Mouse (Mus musculus): ENCODE data around the gene Tcf12.

Tcf12 gene

DNA sequence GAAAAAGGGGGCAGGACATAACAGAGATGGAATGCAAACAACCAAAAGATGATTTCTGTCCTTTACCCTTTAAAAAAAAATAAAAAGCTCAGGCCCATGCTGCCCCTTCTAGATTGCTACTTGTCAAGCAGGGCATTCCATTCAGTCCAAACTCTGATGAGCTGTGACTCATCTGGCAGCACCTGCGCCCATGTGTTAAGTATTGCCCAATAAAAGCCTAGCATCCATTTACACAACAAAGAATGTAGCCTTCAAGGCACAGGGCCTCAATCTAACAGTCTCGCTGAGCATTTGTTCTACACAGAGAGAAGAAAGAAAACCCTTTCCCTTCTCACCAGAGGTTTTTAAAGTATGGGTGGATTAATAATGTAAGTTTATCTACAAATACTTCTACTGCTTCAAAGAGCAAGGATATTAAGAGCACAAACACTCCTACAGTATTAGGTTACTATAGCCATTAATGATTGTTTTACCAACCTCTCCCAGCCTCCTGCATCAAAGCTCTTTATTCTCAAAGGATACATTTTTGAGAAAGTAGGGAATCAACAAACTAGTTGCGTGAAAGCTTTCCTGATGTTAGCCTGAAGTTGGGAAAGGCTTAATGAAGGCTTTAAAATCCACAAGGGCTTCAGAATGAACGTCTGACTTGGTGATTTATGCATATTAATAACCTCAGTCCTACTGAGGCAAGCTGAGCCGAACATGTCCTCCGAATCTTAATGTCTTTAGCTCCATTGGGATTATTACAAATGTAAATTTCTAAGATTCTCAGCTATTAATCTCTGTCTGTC is 195.6 kb downstream of the Tcf12 start:
- DNase-seq (ENCODE audit: low read depth), result no peak

DNA sequence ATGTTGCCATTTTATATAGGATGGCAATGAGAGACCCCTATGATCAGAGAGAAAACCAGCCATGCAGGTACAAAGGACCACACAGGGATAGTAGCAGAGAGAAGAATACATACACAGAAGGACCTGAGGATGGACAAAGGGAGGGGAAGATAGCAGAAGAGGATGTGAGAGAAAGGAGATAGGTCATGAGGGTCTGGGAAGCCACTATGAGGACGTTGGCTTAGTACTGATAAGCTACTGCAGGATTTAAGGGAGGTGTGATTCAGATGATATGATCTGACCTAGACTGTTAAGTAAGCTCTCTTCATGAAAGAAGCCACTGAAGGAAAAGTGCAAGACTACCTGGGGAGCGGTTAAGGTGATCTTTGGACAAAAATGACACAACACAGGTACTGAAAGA is 205.1 kb downstream of the Tcf12 start:
- DNase-seq (ENCODE audit: low read depth), result no peak

DNA sequence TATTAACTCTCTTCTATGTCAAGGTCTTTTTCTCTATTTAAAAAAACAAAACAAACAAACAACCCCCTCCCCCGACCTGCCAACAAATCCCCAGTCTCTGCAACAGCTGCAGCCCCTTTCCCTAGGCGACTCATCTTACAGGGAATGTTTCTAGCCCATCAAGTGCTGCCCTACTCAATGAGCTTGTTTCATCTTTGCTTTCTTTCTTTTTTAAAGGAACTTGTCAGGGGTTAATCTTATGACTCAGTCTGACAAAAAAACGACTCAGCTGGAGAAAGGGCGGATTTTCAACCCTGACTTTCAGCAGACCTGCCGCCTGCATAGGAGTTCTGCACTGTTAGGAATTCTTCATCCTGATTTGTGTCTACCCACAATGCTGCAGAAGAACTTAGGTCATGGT is 212.8 kb downstream of the Tcf12 start:
- no peak for DNase-seq (ENCODE audit: low read depth)

DNA sequence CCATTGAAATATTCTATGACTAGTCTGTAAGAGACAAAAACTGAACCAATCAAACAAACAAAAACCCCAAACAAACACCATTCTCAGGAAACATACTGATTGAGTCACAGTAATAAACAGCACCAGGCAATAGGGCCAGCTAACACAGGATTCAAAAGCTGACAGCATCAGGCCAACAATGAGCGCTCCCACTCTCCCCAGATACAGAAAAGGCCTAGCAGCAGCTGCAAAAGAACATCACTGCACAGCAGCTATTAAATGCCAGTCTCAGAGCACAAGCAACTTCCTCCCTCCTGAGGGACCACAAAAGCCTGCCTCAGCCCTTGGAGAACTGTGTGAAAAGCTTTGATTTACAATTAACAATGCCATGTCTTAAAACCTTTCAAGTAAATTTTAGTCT is 214.3 kb downstream of the Tcf12 start:
- peak; percentile 38 for DNase-seq (ENCODE audit: low read depth)

DNA sequence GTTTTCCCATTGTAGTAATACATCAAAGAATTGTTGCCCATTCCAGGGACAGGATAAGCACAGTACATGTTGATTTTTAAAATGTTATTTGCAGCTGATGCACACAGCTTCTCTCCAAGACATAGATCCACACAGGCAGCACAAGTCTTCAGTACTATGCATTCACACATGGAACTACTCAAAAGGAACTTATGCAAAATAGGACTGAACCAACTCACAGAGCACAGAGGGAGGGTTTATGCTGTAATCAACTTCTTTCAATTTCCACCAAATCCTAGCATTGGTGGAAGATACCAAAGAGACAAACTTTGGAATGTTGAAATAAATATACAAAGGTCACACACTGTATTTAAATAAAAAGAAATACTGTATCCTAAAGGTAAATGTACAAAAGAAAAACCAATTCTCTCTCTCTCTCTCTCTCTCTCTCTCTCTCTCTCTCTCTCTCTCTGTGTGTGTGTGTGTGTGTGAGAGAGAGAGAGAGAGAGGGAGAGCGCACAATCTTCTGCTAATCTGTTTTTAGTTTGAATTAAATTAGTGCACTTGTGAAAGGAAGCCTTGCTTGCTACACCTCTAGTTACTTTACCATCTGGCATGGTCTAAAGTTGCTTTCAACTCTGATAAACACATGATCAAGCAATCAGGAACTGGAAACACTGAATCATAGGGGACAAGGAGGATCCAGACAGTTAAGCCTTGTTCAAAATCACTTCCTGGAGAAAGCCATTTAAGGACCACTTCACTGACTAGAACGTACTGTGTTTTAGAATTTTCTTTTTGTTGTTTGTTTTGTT is 215.5 kb downstream of the Tcf12 start:
- peak; percentile 63 for DNase-seq (ENCODE audit: low read depth)

DNA sequence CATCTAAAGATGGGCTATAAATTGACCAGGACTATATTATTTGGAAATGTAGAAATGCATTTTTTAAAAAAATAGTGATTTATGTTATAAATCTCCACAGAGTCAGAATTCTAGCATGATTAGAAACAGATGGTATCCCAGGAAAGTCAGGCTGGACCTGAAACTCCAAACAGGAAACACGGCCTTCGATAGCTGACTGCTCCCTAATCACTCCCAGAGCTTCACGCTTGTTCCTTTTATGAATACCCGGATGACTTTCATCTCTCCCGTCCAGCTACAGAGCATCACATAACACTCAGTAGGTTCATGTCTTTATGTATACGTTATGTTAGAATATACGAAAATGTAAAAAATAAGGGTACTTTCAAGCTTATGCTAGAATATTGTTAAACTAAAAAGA is 216.4 kb downstream of the Tcf12 start:
- no peak for DNase-seq (ENCODE audit: low read depth)

DNA sequence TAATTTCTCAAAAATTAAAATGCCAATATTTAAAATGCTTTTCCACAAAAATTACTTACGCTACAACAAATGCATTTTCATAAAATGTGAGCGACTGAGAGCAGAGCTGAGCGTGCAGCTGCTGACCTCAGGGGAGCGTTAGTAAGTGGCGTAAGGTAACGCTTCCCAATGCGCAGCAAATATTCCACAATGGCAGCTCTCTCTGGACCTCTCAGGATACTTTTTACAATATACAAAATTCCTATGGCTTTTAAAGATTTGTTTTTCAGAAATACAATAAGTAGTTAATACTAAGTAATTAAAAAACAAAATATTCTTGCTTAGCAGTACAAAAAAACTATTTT is 216.8 kb downstream of the Tcf12 start:
- DNase-seq (ENCODE audit: low read depth), result no peak

DNA sequence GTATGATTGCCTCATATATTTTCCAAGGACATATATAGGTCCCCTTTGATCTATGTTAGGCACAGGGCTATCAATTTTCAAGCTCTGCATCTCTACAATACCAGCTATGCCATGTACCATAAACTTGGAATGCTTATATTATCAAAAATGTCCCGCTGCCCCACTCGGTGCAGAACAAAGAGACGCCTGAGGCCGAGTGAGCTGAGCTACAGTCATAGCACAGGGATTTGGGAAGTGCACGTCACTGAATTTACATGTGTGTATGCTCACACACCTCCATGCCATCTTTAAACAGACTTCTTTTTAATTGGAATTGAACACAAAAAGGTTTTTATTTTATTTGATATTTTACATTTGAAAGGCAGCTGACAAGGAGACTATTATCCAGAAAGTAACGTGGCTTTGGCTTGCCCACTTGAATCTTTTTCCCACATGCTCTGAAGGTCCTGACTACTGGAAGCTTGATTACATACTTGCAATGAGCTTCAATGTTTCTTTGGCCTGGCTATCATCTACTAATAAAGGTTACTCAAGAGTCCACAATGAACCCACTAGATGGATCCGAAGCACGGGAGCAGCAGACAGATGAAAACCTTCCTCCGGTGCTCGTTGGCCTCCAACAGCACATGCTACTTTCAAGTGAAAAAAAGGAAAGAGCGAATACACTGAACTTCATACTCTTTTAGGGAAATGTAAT is 217.3 kb downstream of the Tcf12 start:
- no peak for DNase-seq (ENCODE audit: low read depth)

DNA sequence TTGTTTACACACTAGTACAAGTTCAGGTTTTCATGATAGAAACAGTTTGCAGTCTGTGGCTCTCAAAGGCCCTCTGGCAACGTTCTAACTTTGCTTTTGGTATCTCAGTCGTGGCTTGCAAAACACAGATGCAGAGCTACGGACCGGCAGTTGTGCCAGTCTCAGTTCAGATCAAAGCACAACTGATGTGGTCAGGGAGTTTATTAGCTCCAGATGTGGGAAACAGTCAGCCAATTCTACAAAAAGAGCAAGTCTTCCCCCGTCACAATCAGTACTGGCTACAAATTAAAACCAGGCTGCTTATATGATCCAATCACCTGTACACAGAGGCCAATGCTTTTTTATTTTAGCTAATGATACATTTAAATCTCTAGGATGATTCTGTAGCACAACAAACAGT is 223.2 kb downstream of the Tcf12 start:
- DNase-seq (ENCODE audit: low read depth), result peak; percentile 26

DNA sequence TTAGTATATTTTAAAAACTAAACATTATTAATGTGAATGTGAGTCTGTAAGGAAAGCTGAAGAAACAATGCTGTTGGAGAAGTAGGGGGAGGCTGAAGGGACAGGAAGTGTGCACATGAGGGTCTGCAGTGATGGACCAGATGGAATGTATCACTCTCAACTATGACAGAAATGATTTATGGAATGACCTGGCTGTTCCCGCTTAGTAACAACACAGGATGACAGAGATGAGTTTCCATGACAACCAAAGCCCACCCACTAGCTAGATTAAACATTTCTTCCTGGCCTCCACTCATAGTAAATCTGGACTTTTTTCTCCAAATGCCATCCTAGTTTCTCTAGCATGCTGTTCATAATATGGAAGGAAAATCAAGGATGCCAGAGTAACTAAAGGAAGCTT is 231.0 kb downstream of the Tcf12 start:
- DNase-seq (ENCODE audit: low read depth), result no peak

DNA sequence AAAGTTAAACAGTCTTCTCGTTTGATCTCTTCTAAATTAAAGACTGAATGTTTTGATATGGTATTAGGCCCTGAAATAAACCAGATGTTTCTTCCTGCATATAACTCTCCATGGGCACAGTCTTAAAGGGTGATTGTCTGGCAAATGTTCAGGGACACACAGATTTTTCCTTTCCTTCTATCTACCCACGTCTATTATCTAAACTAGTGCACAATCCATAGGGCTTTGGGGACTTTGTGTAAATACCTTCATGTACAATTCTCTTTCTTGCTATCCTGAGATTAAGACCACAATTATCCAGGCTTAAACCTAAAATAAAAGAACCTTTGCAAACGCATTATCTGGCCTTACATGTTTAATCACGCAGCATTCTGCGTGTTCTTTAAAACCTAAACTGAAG is 231.7 kb downstream of the Tcf12 start:
- DNase-seq (ENCODE audit: low read depth), result no peak

DNA sequence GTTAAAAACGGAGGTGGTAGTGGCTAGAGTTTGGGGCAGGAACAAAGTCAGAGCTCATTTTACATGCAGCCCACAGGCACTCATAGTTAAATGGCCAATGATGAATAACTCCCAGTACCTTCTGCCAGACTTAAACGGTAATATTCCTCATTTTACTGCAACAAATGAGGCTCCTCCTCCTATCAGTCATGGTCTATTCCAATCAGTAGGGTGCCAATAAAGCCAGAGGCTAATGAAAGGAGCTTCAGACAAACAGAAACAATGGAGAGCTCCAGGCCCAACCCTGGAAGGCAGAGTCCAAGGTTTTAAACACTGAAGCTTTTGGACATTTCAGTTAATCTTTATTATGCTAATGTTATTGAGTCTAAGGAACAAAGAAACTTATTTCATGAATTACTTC is 232.3 kb downstream of the Tcf12 start:
- no peak for DNase-seq (ENCODE audit: low read depth)

DNA sequence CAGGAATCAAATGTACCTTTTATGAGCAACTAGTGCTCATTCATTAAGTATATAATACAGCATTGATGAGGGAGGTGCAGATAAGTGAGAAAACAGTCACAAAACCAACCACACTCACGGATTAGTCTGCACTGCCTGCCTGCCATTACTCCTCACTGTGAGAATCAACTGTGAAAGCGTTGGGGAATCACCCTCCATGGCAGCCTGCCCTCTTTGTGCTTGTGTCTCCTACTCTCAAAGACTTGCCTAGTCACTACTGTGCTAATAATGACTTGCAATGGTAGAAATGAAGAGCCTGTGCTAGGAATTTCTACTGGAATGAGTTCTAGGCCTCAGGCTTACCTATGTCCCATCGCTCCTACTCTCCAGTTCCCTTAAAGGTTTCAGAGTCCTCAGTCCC is 233.8 kb downstream of the Tcf12 start:
- DNase-seq (ENCODE audit: low read depth), result no peak

DNA sequence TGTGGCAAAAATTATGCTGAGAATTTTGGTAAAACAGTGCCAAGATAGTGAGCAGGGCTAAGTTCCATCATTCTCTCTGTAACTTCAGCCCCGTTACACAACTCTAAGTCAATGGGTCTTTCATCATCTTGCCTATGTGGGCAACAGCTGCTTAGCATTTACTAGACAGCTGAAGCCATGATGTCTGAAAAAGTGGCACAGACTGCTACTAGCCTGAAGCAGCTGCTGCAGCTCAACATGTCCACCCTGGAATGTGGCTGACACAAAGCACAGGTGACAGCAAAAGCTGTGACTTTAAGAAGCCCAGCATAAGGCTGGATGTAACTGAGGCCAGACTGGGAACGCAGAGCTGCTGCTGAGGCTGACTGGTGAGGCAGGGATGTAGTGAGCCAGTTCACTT is 236.9 kb downstream of the Tcf12 start:
- no peak for DNase-seq (ENCODE audit: low read depth)

DNA sequence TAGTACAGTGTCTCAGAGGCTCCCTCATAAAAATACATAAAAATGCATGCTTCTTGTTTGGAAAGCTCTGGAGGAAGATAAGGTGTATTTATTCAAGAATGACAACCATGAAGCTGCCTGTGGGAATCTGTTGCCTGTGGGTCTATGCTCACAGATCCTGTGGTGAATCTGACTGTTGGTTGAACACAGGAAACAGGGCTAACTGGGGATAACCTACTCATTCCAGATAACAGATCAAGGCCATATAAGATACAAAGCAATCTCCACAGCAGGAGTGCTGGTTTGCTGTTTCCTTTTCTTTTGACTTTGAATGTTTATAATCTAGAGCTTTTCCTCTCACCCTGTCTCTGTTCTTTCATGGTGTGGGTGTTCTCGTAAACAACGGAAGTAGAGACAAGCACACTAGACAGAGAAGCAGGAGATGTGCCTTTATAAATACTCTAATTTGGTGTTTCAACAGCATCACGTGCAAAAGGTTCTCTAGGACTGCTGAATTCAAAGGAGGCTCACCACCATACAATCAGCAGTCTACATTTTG is 237.6 kb downstream of the Tcf12 start:
- DNase-seq (ENCODE audit: low read depth), result peak; percentile 54

DNA sequence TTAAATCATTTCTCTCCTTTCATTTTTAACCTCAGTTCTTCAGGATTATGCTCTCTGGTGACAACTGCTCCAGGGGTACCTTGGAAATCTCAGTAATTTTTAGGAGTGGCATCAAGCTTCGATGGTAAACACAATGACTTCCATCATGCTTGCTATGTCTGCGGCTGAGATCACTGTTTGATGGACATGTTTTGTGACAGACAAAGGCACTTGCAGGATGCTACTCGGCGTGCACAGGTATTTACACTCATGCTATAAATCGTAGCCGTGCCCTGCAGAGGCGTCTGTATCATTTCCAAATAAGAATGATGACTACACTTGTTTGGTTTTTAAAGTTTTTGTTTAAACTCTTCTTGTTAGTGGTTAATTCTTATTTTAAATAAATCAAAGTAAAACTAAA is 248.3 kb downstream of the Tcf12 start:
- no peak for DNase-seq (ENCODE audit: low read depth)

DNA sequence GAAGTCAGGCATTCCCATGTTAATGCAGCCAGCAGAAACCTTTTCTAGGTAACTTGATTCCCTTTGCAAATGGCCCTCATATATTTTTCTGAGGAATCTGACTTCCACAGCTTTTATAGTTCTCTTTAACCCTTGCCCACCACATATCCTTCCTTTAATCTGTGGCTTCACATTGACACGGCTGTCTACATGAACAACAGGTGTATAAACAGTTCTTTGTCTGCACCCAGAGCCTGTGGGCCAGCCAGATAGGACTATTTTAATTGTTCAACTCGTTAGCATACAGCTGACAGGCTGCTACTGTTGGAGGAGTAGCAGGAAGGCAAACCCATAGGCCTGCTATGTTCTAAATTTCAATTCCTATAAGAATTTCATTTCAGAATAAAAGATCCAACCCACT is 250.0 kb downstream of the Tcf12 start:
- DNase-seq (ENCODE audit: low read depth), result no peak

DNA sequence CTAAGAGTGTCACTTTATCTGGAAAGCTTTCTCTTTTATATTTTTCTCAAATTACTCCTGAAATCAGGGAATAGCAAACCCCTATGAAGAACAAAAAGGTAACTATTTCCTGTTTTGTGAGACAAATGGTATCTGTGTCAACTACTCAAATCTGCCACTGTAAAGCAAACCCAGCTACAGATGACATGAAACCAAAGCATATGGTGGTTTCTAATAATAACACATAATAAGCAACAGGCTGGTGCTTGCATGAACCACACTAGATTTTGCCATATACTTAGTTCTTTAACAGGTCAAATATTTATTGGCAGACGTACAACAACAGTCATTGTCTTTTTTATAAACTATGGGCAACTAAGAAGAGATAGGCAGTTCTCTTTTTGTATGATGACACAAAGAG is 253.7 kb downstream of the Tcf12 start:
- no peak for DNase-seq (ENCODE audit: low read depth)

DNA sequence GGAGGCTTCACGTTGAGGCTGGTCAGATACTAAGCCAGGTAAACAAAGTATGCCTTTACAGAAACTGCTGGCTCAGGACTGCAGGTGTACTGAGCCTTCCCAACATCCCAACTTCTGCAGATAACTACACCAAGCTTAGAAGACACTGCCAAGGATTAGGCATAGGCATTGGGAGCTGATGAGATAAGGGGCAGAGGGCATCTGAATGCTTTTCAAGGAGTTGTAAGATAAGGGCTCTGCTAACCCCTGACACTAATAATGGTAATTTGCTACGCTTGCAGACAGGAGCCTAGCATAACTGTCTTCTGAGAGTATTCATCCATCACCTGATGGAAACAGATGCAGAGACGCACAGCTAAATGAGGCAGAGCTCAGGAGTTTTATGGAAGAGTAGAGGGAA is 257.8 kb downstream of the Tcf12 start:
- DNase-seq (ENCODE audit: low read depth), result no peak

DNA sequence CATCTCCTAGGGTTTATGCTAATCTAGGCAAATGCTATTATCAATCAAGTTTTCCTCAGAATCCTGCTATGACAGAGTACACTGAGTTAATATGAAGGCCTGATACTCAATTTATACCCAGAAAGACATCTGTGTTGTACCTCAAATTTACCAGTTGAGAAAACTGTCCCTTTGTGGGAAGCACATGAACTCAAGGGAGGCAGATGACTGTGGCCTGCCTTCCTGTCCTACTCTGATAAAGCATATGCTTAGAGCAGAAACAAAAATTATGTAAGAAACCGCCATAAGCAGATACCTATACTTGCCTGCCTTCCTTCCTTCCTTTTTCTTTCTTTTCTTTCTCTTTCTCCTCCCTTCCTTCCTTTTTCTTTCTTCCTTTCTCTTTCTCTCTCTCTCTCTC is 261.4 kb downstream of the Tcf12 start:
- no peak for DNase-seq (ENCODE audit: low read depth)

DNA sequence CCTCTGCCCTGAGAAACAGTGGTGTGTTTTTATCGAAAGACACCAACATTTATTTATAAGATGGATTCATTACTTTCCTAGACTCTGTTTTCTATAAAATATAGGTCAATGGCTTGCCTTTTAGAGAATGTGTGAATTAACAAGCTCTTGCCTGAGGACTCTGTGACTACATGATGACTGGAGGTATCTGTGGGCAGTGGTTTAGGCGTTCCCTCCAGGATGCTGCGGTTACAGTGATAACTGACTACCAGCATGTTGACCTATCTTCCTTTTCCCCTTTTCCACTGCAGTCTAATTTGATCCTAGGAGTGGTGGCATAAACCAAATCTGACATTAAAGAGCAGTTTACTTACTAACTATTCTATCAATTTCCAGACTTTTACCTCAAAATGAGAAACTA is 263.3 kb downstream of the Tcf12 start:
- no peak for DNase-seq (ENCODE audit: low read depth)

DNA sequence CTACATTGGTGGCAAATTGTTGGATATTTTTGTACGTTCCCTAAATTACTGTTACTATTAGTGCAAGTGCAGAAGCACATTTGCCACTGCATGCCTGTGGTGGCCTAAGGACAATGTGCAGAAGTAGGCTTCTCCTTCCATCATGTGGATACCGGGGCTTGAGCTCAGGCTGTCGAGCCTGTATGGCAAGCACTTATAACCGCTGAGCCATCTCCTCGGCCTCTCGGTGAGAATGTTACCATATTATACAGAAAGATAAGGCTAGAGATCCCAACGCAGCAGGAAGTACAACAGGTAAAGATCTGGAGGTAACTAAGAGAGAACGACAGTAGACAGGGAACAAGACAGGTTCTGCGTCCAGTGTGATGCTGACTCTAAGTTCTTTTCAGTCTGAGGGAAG is 263.8 kb downstream of the Tcf12 start:
- no peak for DNase-seq (ENCODE audit: low read depth)

DNA sequence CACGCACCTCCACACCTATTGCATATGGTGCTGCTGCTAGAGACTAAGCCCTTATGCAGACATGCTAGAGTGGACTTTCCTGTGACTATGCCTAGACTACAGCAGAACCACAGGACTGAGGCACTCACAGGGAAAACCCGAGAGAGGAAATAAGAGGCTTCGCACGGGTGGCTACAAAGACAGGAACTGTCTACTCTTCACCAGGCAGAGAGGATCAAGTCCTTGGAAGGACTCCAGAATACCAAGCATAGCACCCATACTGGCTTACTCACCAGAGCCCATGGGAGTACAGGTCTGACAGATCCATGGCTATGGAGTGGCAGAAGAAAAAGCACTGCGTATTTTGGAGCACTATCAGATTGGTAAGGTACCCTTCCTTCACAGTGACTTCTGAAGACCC is 269.8 kb downstream of the Tcf12 start:
- no peak for DNase-seq (ENCODE audit: low read depth)
